In the genomic region with DNA sequence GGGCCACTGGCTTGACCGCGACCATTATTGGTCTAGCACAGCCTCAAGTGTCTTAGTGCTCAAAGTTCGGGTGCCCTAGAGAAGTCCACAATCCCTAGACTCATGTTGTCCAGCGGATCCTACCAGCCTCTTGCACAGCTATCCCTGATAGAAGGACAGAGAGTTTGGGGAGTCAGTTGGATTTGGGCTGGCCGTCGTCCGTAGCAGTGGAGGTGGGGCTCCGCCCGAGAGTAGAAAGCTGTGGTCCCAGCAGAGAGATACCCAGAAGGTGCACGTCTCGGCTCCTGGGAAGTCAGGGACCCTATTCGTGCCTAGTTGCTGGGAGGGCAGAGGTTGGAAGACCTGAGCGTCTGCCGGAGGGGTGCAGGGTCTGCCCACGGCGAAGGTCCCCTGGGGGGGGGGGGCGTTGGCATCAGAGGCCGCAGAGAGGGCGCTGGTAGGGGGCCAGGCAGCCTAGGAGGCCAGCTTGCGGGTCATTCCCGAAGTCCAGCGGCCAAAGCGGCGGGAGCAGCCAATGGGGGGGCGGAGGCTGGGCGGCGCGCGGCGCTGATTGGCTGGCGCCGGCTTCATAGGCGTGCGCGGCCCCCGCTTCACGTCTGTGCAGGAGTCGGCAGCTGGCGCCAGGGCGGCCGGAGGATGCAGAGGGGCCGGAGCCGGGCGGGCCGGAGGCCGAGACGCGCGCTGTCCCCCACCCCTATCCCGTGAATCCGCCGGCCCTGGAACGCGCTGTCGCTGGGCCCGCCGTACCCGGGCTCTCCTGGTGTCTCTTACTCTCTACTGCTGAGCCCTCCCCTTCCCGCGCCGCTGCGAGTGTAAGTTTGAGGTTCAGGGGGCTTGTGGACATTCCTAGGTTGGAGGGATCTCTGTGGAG, we compare ENCODE assay signal across 8 mouse cellular contexts. TPM values are rescaled to one million over a fixed set of nuclear protein-coding genes. Genes with fewer than 3 reads are reported as not detected.
DNase-seq lines count a peak whose midpoint lies in the region; ATAC-seq and TF ChIP-seq lines count a peak whose summit lies in the region.

No protein-coding gene starts in this region.

- WGBS in lung, embryonic 14.5 days: under 1% methylated on average over 49 of the region's 62 CpGs

- ATAC-seq in Patski: peak; percentile 72
- peak; percentile 79 for ATAC-seq in lung, embryonic 14.5 days (ENCODE audit: insufficient read depth)

- peak overlapping the region; percentile 71 for H3K4me2 ChIP-seq in lung, embryonic 14.5 days

- POLR2A ChIA-PET in Patski (lab: Charles Lee): interaction anchor here (1.1 kb wide), 1 partner anchor 81 kb away, joined by 3 read pairs; no protein-coding TSS in a partner anchor

- peak; percentile 12 for DNase-seq in Patski (ENCODE audit: low read depth, low spot score)
- peak; percentile 92 for DNase-seq in embryo, embryonic 10.5 days (ENCODE audit: low spot score)
- DNase-seq in heart, adult 18-20 months: peak; percentile 87 to 92
- DNase-seq in kidney, adult 18-20 months: peak; percentile 87
- peak; percentile 90 for DNase-seq in lung, embryonic 14.5 days
- DNase-seq in ovary, adult 18-20 months (ENCODE audit: low spot score): peak; percentile 77
- DNase-seq in frontal cortex, postnatal 36 days (ENCODE audit: low spot score in 2 of 2): no peak
- DNase-seq in layer of hippocampus, adult 11-12 months (ENCODE audit: low spot score): no peak

- H3K9ac ChIP-seq in lung, embryonic 14.5 days: peak overlapping the region; percentile 53

- H3K9me3 ChIP-seq in lung, embryonic 14.5 days (ENCODE audit: low read depth, low read length): no peaks in the 10 kb centered on the region

- no peak for TF ChIP-seq CTCF in Patski (IDR thresholded peaks at IDR 0.05)
- TF ChIP-seq CTCF in lung, embryonic 14.5 days (IDR thresholded peaks at IDR 0.05; ENCODE audit: low read depth): no peak

- H3K4me3 ChIP-seq in lung, embryonic 14.5 days (ENCODE audit: low read depth, low read length): peak overlapping the region; percentile 49

- 0 out of 2 replicates have a peak, but pooled peaks cover 5% of the 10 kb centered on the region for H3K4me1 ChIP-seq in lung, embryonic 14.5 days (ENCODE audit: insufficient read depth)

- H3K36me3 ChIP-seq in lung, embryonic 14.5 days (ENCODE audit: insufficient read depth): no peaks in the 10 kb centered on the region

- CTCF ChIA-PET in Patski (lab: Charles Lee): interaction anchor here (1.1 kb wide), 1 partner anchor 75 kb away, joined by 3 read pairs; no protein-coding TSS in a partner anchor

- in situ Hi-C loops in Patski (cut with MboI; ENCODE audit: low pct_unique_long_range_greater_than_20kb): loop anchor here (25.0 kb wide), 1 partner anchor 664 kb away; no protein-coding TSS in a partner anchor

- no peaks in the 10 kb centered on the region for H3K27me3 ChIP-seq in Patski
- H3K27me3 ChIP-seq in lung, embryonic 14.5 days (ENCODE audit: insufficient read depth, low read length): peaks cover 99% of the 10 kb centered on the region

- H3K27ac ChIP-seq in lung, embryonic 14.5 days (ENCODE audit: low read depth): no peak overlapping the region

RNA-seq across cellular contexts. Expression of a gene that starts 4.6 kb away (rescaled TPM):
- 6.2 TPM for polyA plus RNA-seq in Patski (2021)
- total RNA-seq in heart, adult 18-20 months (2021): 10 to 100 TPM; 18.1 to 23.4 TPM
- 13.8 and 14.6 TPM in 2 replicates for polyA plus RNA-seq in lung, embryonic 14.5 days (2014; fragmentation: Nextera tagmentation; extraction: Ambion mirVana)

RNA-seq across cellular contexts. Expression of a gene that starts 23.8 kb away (rescaled TPM):
- not detected for polyA plus RNA-seq in Patski (2021)
- total RNA-seq in heart, adult 18-20 months (2021): not detected
- polyA plus RNA-seq in lung, embryonic 14.5 days (2014; fragmentation: Nextera tagmentation; extraction: Ambion mirVana): not detected in 2 replicates

Comparison
In these comparisons a context has a peak if more than half of its experiments do, and no peak if none do; other contexts are left out.
1. DNase-seq: peak in Patski (single experiment), embryo, embryonic 10.5 days (single experiment), heart, adult 18-20 months (2 of 2), kidney, adult 18-20 months (single experiment), lung, embryonic 14.5 days (single experiment) and ovary, adult 18-20 months (single experiment); none in frontal cortex, postnatal 36 days (0 of 2) and layer of hippocampus, adult 11-12 months (single experiment).